Mouse (Mus musculus) retina, postnatal 1 day (tissue): ENCODE data around the gene Olfr1014.

ENCODE experiments used
- DNase-seq: peaks from one replicate; pipeline ENCODE4 v3.0.0-alpha.2; 2012

Olfr1014 gene

DNA sequence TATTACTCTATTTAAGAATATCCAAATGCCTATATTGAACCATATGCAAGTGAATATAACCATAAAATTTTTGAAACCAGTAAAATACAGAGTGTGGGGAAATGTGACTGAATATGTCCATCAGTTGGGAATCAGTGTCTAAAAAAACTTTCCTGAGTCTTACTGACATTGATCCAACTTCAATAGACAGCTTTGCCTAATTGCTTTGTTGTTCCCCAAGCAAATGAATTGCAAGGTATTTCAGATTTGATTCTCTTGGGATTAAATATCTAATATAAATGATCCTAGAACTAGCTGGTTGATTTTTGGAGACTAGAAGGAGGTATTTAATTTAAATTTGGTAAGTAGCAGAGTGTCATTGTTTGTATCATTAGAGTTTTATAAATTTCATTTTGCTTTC, at the start of gene Olfr1014:
Olfr1014 (plus strand) TSS at position 301 of the 400 bp plus-strand sequence.
- DNase-seq = no peak

DNA sequence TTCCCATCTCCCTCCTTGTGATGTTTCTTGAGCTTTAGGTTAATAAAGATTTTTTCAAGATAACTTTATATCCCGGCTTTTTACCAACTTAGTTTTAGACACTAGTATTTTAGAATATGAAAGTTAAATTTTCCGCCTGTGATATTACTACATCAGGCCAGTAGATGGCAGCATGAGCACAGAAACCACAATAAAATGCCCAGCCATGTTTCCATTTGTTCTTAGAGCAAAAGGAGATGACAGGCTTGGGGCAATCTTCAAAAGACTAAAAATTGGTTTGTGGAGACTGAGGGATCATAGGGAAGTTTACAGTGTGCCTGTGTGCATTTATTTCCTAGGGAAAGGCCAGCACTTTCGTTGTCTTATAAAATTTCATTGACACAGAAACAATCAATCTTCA, 46.7 kb upstream of the Olfr1014 start:
- DNase-seq = peak; percentile 57

DNA sequence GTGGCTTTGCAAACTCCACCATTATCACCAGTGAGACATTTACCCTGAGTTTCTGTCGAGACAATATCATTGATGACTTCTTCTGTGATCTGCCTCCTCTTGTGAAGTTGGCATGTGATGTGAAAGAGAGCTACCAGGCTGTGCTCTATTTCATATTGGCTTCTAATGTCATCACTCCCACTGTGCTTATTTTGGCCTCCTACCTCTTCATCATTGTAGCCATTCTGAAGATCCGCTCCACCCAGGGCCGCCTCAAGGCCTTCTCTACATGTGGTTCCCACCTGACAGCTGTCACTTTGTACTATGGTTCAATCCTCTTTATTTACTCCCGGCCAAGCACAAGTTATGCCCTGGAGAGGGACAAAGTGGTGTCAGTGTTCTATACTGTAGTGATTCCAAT, 18.7 kb upstream of the Olfr1014 start:
- DNase-seq = no peak

DNA sequence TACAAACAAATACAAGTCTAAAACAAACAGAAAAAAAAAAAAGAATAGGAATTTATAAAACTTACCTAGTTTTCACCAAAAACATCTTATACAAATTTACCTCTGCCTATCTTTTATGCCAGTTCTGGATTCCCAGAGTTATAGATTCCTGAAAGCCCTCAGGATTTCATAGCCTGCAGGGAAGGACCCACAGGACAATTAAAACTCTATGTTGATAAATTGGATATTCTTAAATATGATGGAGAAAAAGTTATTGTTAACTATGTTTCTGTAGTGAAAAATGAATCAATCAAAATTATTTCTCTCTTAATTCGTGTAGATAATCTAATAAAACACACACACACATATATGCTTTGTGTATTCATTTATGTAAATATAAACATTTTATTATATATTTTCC, 9.8 kb upstream of the Olfr1014 start, which contains the start of gene Olfr1012:
Olfr1012 (minus strand) TSS at position 101 of the 400 bp plus-strand sequence.
- DNase-seq = no peak

DNA sequence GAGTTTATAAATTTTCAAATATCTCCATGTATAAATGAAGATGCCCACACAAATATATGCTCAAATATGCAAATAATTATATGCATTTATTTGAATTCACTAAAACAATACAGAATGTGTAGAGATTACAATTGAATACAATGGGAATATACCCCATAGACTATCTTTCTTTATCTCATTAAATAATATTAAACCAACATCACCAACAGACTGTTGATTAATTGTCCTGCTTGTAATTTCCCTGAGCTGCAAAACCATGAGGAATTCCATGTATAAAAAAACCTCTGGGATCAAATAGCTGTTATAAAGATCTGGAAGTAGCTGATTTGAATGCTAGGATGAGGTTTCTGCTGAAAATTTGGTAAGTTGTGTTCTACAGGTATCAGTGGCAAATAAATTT, 5.7 kb upstream of the Olfr1014 start, which contains the start of gene Olfr1013:
Olfr1013 (plus strand) TSS at position 301 of the 400 bp plus-strand sequence.
- DNase-seq = no peak

DNA sequence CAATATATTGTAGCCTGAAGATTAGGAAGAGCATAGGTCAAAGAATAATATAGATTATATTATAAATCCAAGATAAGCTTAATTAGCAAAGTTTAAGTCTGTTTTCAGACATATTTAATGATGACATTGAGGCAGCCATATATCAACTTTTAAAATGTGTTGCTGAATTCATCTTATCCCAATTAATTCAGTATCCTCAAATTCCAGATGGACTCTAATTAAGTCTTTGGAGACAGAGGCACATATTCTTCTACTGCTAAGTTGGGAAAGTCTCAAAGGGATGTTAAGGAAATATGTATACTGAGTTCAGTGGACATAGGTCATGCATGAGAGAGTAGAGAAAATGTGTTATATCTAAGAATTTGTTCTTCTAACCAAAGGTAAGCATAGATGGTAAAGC, 9.2 kb downstream of the Olfr1014 start, which contains the start of gene Olfr1015:
Olfr1015 (plus strand) TSS at position 301 of the 400 bp plus-strand sequence.
- no peak for DNase-seq

DNA sequence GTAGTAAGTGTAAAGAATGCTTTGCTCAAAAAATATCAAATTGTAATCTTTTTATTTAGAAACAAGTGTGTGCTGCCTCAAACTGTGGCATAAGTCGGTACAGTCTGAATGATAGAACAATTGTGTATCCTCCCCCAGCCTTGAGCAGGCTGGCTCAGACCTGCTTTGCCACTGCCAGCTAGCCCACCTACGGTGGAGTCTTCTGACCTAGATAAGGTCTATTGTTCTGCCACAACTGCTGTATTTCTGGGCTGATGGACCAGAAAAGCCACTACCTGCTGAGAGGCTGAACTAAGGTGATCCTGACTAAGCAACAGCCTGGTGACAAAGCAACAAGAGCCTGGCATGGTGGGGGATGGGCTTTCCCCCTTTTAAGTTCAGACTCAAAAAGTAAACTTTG, 19.8 kb downstream of the Olfr1014 start:
- peak; percentile 19 for DNase-seq

DNA sequence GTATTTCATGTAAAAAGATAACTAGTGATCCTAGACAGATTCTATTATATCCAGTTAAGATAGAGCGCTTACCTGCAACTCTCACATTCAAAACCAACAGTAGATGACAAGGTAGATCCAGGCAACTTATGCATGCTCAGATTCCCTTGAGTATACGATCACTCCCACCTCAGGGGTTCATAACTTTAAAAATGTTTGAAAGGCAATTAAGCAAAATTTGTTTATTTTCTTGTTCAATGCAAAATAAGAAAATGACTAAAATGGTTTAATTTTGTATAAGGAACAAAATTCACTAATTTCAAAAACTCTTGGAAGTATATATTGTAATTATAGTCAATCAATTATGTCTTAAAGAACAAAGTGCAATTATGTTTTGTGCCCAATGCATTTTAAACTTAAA, 29.9 kb downstream of the Olfr1014 start, which contains the start of gene Olfr1016:
Olfr1016 (minus strand) TSS at position 101 of the 400 bp plus-strand sequence.
- DNase-seq = no peak

DNA sequence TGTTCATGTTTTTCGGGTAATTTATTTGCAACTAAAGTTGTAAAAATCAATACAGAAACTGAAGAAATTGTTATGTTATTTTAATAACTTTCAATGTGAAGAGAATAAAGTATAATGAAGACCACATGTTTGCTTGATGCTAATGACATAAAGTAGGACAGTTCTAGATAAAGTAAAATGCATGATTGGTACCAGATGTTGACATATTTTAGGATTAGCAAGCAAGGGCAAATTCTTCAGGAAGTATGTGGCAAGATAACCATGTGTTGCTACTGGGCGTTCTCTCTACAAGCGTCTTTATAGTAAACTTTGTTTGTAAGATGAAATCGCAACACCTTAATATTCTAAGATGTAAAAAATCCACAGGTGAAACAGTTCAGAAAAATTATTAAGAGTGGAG, 32.0 kb downstream of the Olfr1014 start:
- DNase-seq = no peak

DNA sequence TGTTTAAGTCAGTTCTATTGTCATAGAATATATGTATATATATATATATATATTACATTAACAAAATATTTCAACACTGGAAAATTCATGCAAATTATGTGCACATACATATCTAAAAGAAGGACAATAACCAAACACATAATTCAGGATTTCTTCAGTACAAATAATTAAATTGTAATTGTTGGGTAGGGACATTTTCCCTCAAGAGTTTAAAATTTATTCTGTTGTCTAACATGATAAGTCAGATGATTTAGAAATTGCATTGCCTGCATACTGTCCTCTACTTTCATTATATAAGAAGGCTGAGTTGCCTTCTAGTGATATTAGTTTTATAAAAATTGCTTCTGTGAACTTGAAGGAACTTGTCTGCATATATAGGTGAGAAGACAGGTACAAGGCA, 45.7 kb downstream of the Olfr1014 start, which contains the start of gene Olfr1018:
Olfr1018 (plus strand) TSS at position 301 of the 400 bp plus-strand sequence.
- DNase-seq = no peak
